Mouse (Mus musculus) mouse trophoblast stem cell (cell line): Measurements from ENCODE around the gene Msantd2.

Experiments used
- in situ Hi-C, 2 experiments: fragments of 300-500 bp; cut with MseI, MboI; formaldehyde crosslinking; loops; 2 replicates in 1 of 2; 3 replicates in 1 of 2; pipeline ENCODE4 v1.15.1; 2025

Msantd2 gene

DNA sequence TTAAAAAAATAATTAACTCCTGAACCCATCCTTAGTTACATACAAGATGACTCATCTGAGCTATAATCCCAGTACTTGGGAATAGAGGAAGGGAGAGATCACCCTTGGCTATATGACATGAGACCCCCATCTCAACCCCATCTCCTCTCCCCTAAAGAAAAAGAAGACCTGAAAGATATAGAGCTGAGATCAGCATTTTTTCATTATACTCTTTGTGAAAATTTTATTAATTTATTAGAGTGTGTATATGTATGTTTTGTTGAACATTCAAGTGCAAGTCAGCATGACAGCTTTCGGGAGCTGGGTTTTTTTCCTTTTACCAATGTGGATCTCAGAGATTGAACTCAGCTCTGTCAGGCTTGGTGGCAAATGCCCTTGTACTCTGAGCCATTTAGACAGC lies 12.1 kb downstream of the Msantd2 start:
- in situ Hi-C loops: no loop called here

DNA sequence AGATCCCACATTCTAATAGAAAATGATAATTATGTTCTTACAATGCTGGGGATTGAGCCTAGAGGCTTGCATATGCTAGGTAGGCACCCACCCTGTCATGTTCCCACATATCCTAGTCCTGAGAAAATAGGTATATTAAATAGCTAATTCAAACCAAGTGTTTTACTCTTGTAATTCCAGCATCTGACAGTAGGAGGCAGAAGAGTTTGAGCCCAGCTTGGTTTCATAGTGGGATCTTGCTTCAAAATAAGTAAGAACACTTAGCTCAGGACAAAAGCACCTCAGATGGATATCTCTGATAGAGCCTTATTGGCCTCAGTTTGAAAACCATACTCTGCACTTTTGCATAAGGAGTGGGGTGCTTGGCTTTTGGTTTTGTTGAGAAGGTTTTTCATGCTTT lies 15.2 kb downstream of the Msantd2 start:
- in situ Hi-C loops: no loop called here

DNA sequence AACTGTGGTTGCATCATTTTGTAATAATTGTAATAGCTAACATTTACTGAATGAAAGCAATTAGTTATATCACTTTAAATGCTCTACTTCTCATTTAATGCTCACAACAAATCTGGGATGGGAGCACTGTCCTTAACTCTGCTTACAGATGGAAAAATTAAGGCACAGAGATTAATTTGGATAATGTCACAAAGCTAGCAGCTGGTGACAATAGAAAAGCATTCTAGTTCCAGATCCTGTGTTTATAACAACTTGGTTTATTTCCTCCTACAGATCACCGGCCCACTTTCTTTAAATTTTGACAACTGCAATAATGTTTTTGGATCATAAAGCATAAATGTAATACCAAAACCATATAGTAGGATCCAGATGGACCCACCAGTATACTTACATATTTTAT lies 16.9 kb downstream of the Msantd2 start:
- in situ Hi-C loops: no loop called here

DNA sequence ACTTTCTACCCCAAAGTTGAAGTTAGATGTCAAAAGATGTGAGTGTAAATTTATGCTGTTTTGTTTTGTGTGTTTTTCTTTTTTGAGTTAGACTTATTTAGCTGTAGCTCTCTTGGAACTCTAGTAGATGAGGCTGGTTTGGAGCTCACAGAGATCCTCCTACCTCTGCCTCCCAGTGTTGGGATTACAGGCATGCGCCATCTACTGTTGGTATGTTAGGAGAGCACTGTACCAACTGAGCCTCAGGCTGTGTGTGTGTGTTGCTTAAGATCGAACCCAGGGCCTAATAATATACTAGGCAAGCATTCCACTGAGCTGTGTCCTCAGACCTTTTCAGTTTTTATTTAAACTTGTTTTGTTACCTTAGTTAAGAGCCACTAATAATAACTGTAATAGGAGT lies 23.0 kb downstream of the Msantd2 start:
- in situ Hi-C loops: no loop called here

DNA sequence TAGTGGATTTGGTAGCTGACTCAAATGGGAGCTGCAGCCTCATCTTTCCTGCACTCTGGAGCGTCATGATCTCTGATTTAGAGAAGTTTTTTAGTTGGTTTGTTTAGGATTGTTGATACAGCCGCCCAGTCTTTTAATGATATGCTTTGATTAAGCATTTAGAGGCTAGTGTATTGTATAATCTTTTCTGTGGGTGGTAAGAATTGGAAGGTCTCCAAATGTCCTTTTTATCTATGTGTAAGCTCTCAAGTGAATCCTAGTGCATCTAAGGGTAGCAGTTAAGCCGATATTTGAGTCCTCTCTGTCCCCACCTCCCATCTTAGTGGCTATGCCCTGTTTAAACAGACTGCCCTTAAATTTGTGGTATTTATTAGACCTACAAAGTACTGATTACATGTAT lies 25.3 kb downstream of the Msantd2 start:
- in situ Hi-C loops: no loop called here

DNA sequence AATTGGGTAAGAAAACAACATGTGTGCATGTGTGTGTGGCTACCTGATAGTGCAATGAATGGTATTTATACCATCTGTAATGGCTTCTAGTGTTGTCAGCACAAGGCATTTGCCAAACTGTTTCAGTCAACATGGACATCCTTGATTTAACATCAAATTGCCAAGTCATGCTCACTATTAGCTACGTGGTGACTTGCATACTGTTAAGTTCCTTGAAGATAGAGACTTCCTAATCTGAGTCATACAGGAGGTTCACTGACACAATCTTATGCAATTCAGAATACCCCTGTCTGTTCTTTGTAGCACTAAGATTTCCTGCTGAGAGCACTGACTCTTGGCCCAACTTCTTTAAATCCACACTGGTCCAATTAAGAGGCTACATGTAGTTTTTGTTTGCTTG lies 28.3 kb downstream of the Msantd2 start:
- in situ Hi-C loops: no loop called here

DNA sequence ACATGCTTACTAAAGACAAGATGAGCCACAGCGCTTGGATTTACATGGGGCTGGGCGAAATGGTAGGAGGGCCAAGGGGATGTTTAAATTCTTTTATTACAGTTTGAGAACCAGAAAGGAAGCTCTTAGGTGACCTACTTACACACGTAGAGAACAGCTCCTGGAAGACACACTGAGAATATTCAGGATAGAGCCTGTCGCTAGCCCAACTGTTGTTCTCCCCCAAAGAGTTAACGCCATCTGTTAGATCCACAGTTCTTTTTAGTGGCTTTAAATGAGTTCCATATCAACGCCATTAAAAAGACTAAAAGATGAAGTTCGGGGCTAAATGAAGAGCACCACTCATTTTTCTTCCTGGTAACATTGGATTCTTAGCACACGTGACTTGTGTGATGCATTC lies 29.9 kb downstream of the Msantd2 start:
- in situ Hi-C loops: no loop called here

DNA sequence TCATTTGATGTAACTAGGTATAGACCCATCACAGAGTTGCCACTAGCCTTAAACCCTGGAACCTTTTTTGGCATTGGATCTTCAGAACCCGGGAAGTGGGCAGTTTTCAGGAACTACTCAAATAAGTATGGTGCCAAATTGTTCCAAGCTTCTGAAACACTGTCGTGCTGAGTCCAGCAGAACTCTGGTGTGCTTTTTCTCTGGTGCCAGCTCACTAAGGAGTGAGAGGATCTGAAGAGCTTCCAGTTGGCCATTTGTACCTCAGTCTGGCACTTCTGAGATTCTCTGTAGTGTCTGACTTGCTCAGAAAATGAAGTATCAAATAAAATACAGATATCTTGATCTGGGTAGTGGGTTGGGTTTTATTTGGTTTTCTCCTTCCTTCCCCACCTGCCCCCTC lies 30.9 kb downstream of the Msantd2 start:
- in situ Hi-C loops: no loop called here

DNA sequence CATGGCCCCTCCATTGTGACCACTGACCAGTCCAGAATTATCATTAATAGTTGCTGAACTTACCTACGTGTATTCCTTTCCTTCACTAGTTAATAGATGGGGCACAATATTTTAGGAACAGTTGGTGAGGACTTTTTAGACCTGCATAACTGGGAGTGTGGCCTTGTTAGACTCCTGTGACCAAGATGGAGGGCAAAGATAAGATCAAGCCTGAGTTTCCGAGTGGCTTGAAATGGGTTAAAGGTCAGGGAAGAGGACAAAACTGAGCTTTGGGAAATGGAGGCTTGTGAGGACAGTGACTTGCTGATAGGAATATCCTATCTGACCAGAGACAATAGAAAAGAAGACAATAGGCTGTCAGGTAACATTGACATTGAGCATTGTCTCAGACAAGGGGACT lies 36.3 kb downstream of the Msantd2 start:
- in situ Hi-C loops: no loop called here

DNA sequence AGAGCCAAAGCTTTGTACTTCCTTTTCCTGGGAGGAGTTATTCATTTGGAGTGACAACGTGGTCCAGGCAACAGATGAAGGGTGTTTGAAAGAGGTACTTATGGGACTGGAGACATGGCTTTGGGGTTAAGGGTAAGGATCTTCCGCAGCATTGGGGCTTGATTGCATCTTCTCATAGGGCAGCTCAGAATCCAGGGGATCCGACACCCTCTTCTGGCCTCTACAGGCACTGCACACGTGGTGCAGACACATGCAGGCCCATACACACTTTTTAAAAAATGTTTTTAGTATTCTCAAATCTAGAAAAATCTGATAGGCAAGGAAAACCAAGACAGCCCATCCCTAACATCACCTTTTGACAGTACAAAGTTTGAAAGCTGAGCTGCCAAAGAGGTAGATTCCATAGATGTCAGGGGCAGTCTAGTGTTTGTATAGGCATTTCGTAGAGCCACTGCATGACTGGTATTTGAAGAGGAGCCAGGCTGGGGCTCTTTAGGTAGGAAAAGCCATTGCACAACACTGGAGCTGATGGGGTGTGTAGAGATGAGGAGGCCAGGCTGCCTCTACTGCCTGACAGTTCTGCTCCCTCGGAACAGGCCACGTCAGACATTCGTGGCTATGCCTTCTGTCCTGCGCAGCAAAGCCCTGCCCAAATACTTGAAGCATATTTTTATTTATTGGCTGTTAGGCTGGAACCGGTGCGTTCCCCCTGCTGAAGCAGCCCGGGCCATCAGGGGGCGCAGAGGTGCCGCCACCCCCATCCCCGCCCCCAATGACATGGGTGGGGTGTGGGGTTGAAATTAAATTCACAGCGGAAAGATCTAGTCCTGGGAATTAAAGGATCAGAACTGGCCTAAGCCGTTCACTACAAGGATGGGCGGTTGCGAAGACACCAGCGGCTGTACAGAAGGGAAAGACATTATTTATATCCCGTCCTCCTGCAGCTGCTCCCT lies 37.6 kb downstream of the Msantd2 start:
- in situ Hi-C loops: no loop called here

DNA sequence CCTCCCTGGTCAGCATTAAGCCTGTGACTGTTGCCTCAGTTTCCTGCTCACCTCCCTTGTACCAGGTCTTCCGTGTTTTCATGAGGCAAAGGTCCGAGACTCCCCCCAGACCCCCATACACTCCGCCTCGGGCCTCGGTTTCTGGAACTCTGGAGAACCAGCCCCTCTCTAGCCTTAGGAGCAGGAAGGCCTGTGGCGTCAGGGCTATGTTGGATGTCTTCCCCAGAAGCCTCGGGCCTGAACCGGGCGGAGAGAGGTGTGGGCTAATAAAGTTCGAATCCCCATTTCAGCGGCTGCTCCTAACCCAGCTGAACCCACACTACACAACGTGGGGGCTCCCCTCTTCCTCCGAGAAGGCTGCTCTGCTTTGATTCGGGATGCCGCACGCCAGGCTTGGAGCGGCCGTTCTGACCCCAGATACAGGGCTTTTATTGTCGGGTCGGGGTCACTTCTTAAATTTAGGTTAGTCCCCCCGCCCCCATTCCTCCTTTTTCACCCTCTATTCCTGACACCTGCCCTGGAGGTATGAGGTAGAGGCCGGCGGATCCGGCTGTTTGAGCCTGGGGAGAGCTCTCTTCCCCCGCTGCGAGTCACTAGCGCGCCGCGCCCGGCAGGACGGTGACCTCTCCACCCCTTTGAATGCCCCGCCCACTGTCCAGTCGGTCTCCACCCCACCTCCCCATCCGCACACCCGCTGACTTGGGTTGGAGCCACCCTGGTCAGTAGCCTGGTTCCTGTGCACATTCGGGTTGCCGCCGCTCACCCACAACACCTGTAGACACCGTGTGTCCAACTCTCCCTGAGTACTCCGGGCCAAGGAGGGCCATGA lies 38.5 kb downstream of the Msantd2 start, which contains the start of gene Esam:
TSS of gene Esam (plus strand) at position 683 of the 829 bp plus-strand sequence.
- in situ Hi-C loops: no loop called here

DNA sequence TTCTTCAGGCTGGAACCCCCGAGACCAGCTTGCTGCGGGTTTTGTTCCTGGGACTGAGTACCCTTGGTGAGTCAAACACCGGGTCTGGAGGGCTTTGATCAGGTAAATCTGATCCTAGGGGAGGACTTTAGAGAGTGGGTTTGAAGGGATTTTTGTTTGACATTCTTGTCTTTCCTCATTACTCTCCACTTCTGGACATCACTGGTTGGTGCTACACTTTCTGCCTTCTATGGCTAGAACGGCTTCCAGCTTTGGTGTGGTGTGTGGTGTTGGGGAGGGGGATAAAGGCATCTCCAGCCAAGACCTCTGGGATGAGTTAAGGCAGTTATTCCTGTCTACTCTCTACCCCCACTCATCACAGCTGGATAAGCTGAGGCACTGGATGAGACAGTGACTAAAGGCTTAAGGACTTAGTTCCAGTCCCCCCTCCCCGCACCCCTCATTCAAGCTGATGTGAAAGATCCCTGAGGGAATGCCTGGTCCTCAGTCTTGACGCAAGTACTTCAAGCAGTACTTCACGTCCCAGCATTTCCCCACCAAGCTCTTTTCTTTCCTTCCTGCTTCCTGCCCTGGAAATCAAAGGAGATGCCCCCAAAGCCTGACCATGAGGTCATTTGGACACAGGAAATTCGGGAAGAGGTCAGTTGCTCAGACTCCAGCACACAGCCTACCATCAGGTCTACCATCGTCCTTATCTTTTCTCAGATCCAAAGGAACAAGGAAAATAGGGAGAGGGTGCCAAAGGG lies 39.3 kb downstream of the Msantd2 start:
- in situ Hi-C loops: no loop called here

DNA sequence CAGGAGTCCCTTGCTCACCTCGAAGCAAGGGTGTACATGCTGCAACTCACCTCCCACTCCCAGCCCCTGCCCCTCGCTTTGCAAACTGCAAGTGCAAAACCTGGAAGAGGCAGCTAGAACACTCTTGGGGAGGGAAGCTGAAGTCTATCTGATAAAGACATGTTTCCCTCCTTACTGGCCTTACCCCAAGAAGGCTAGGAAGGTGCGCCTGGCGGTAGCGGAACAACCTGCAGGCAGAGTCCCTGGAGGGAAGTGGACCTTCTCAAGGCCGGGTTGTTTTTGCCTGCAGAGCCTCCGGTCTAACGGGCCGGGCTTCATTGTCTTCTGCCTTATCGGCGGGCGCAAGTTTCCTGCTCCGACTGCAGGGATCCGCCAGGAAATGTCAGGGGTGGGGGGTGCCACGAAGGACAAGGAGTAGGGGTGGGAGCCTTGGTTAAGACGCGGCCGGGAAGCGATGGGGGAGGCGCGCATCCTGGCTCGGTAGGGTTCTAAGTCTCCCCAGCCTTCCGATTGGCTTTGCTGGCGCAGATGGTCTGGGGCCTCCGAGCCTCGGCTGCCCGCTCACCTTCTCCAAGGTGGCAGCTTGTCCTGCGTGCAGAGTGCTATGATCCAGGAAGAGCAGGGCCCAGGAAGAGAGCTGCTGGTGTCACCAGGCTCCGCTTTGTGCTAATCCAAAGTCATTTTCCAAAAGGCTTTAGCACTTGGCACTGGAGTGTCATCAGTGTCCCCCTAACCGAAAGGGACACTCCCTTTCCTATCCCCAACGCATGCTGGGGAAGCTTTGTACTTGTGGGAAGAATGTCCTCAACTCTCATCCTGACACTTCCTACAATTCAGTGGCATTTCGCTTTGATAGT lies 41.1 kb downstream of the Msantd2 start:
- in situ Hi-C loops: no loop called here

DNA sequence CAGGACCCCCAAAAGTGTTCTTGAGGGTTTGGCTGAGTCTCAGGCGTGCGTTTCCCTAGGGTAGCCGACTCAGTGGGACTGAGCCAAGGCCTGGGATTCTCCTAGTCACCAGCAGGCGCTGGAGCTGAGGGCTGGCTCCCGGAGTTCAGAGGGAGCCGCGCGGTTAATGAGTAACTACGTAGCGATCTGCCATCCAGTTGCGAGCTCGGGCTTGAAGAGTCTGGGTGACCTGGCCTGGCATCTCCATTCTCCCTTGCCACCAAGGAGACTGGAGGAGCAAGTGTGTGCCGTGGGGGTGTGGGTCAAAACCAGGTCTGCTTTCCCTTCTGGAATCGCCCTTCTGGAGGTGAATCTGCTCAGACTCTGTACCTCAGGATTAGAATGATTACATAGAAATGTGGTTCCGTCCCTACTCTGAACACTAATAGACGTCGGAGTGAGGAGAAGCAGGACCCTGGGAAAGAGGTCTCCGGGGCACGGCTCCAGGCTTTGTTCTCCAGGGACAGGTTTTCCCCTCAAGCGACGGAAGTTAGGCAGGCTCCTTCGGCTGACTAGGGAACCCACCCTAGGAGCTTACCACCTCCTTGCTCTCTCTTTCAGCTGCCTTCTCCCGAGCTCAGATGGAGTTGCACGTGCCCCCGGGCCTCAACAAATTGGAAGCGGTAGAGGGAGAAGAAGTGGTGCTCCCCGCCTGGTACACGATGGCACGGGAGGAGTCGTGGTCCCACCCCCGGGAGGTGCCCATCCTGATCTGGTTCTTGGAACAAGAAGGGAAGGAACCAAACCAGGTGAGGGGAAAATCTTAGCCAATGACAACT lies 42.0 kb downstream of the Msantd2 start:
- in situ Hi-C loops: no loop called here

DNA sequence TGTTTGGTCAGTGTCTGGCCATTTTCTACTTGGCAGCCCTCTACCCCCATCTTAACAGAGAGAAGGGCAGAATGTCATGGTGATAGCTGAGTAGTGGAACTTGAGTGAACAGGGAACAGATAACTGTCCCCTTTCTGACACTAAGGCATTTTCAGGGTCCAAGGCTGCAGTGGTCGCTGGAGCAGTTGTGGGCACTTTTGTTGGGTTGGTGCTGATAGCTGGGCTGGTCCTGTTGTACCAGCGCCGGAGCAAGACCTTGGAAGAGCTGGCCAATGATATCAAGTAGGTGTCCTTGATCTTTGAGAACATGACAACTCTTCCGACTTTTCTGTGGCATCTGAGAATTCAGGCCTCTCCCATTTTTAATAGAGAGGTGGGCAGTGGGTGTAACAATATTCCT lies 47.7 kb downstream of the Msantd2 start:
- in situ Hi-C loops: no loop called here

DNA sequence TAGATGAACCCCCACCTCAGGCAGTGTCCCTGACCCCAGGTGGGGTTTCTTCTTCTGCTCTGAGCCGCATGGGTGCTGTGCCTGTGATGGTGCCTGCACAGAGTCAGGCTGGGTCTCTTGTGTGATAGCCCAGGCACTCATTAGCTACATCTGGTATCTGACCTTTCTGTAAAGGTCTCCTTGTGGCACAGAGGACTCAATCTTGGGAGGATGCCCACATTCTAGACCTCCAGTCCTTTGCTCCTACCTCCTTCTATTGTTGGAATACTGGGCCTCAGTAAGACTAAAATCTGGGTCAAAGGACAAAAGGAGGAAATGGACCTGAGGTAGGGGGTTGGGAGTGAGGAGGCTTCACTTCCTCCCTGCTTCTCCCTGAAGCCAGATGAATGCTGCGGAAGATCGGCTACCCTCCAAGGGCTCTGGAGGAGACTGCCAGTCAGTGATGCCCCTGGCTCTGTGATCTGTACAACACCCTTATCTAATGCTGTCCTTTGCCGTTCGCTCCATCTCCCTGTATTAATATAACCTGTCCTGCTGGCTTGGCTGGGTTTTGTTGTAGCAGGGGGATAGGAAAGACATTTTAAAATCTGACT lies 48.6 kb downstream of the Msantd2 start:
- in situ Hi-C loops: no loop called here

DNA sequence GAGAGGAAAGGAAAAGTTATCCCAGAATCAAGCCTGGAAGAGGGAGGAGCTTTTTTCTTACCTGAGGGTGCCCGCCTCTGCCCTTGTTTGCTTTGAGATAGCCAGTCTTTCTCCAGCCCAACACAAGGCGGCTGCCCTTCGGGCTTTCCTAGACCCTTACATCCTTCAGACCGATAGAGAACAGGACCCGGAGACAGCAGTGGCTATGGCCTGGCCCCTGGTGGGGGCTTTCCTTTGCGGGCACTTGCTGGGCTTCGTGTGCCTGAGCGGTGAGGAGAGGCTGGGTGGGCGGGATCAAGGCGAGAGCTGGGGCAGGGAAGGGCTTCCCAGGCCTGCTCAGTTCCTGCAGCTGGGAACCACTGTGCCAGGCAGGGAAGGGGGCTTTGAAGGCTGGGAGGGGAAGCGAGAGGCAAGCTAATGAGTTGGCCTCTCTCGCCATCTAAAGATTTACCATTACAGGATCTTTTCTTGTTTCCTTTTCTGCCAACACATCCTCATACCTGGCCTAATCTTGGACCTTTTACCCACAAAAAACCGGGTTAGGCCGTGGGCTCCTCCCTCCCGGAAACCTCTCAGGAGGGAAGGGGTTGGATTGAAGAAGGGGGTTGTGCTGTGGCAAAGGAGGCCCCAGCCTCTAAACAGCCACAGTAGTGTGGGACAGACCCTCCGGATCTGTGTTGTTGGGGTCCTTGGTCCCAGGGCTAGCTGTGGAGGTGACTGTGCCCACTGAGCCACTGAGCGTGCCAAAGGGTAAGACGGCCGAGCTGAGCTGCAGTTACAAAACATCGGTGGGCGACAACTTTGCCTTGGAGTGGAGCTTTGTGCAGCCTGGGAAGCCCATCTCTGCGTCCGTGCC lies 50.3 kb downstream of the Msantd2 start, which contains the start of gene Vsig2:
TSS of gene Vsig2 (plus strand) at position 86 of the 856 bp plus-strand sequence.
- in situ Hi-C loops: no loop called here

DNA sequence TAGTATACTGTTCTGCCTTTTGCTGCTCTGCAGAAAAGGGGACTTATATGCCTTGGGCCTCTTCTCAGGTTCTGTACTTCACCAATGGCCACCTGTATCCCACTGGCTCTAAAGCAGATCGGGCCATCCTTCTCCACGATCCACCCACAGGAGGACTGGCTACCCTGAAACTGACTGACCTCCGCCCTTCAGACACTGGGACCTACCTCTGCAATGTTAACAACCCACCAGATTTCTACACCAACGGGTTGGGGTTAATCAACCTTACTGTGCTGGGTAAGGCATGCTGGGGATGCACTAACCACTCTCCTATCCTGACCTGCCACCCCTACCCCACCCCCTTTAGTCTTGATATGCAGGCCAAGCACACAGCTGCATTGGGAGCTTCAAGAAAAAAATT lies 51.1 kb downstream of the Msantd2 start:
- in situ Hi-C loops: no loop called here
